Mouse (Mus musculus) T-helper 1 cell (primary cell): ENCODE data around the gene Apbb2.

ENCODE experiments used
- in situ Hi-C: fragments of 300-600 bp; cut with MboI, MseI; formaldehyde crosslinking; loops from one replicate; pipeline ENCODE4 v1.15.1; 2025; ENCODE audit warnings: high pct_unique_total_duplicates

Gene Apbb2

DNA sequence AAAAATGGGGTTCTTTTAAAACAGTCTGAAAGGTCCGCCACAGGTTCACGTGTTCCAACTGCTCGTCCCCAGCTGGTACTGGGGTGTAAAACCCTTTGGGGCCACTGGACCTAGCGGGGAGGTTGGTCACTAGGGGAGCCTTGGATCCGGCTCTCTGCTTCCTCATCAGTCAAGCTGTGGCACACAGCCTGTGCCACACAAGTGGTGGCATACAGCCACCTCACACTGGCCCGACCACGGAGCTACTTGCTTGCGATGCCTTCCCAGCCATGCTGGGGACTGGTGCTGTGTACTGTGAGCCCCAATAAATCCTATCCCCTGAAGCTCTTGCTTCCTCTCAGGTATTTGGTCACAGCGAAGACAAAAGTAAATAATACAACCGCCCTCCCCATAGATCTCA is 142.3 kb downstream of the Apbb2 start:
- in situ Hi-C loops: no loop called here

DNA sequence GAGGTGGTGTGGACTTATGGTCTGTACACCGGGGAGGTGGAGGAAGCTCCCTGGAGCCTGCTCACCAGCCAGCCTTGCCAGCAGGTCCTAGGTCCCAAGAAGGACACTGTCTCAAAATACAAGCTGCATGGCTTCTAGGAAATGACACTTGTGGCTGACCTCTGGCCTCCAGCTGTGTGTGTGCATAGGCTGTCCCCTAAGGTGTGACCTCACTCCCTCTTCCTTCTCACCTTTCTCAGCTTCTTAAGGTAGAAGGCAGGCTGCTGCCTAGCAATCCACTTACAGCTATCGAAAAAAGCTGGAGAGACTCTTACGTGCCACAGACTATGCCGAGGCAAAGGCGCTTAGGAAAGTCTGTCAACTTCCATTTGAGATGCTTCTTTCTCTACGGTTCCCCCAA is 142.8 kb downstream of the Apbb2 start:
- in situ Hi-C loops: no loop called here

DNA sequence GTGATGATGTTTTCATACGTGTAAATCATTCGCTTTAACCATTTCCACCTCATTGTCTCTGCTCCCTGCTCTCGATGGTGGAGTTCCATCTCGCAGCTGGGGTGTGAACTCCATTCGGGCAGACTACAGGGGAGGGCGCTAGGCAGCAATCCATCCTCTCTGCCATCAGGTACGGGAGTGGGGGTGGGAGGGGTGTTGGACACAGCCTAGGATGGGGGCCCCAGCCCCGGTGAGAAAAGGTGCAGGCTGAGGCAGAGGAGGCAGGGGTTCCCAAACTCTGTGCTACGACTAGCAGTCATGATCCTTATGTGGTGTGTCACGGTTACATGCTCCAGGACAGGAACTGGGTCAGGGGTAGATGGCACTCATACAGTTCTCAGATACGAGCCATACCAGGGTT is 144.4 kb downstream of the Apbb2 start:
- in situ Hi-C loops: no loop called here

DNA sequence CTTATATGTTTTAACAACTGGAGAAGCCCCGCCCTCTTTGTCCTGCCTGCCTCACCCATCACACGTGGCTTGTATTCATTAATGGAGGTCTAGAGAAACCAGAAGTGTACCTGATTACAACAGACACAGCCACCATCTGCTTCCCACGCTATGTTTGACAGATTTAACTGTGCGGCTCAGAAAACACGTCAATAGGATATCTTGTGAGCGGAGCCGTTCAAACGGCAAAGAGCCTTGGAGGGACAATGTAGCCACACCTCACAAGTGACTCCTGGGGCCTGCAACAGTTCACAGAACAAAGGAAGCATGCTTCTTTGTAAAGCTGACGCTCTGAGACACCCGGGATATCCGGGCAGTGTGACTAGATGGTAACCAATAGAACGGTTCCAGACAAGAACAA is 145.0 kb downstream of the Apbb2 start:
- in situ Hi-C loops: no loop called here

DNA sequence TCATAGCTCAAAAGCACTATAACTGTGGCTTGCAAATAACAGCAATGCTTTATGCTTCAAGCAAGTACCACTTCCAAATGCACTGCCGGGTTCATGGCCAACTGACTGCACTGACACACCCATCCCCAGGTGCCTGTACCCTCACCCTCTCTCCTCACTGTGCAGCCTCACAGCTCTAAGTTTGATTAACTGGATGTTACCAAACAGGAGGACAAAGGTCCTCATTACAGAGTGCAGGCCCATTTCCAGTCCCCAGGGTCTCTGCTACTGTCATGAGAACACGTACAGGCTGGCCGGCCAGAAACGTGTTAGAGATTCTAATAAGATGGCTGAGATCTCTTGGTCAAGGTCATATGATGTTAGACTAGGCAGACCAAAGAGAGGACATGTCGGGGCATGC is 147.7 kb downstream of the Apbb2 start:
- in situ Hi-C loops: no loop called here

DNA sequence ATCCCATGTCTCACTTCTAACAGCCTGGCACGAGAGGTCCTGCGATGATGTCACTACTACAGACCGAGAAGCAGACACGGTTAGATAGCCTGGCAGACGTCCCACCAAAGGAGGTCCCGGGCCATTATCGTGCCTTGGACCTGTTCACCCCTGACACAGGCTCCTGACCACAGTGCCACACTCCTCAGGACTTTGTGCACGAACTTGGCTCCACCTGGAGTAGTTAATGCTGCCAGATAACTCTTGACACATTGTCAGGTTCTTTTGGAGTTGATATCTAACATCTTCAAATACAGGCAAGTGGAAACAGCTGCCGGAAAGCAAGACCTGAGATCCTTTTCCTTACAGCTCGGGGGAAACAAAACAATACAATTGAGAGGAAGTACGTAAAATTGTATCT is 148.9 kb downstream of the Apbb2 start:
- in situ Hi-C loops: no loop called here

DNA sequence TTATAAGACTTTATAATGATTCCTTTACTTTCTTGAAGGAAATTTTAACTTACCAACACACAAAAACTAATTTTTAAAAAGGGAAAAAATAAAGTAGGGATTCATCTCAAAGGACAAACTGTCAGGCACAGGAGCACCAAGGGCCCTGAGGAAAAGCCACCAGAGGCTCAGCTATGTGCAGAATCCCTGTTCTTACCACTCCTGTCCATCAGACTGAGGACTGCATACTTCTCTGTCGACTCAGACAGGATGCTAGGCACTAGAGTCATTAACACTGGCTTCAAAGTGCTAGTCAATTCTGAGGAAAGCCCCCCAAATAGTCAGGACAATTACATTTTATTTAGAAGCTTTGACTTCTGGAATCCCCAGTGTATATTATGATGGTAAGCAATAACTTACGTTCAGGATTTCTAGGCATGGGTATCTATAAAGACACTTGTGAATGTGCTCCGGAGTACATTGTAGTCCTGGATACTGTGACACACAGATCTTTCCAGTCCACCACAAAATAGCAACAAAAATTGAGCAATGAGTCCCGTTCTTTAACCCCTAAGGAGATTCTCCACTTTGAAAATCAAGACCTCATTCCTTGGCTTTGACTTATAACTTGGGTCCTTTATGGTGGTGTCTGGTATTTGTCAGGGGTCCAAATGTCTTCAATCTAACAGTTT is 150.1 kb downstream of the Apbb2 start:
- in situ Hi-C loops: no loop called here

DNA sequence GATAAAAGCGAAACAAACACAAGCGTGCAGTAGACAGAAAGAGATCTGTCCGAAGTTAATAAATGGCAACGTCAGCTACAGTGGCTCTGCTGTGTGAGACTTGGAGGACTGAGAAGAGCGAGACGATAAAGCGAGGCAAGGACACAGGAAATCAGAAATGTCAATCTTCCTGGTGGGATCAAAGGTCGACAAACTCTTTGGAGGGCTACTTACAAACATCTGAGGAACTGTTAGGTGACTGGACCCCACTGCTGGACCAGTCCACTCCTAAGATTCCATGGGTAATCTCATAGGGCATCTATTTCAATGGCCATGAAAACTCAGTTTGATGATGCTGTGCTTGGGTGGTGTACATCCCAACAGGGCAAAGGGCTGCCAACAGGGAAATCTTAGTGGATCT is 155.9 kb downstream of the Apbb2 start:
- in situ Hi-C loops: no loop called here

DNA sequence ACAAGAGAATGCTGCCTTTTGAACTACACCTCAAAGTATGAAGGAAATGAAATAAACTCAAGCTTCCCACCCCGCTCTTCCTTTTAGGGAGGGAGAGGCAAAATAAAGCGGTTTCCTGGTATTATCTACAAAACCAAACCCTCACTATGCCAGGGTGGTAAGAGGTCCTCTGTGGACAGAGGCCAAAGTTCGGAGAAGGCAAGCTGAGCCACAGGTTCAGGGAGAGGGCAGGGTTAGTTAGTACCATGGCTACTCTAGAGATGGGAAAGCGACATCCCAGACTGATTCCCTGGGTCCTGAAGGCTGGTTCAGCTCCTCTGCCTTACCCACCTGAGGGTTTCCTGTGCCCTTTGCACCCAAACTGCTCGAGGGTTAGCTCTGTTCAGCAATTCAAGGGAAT is 159.7 kb downstream of the Apbb2 start:
- in situ Hi-C loops: no loop called here

DNA sequence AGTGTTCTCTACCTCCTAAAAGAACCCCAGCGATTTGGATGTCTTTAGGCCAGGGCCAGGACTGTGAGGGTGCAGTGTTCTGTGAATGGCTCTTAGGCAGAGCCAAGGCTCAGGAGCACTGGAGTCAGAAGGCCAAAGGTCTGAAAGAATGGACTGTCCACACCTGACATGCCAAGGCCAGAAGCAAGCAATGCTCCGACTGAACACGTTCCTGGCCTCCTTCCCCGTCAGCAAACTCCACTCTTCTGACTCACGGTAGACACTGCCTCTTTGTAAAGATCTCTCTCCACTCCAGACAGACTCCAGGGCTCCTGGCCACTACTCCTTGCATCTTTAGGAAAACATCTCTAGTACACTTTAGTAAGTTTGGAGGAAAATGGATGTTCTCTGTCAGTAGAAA is 163.3 kb downstream of the Apbb2 start:
- in situ Hi-C loops: no loop called here

DNA sequence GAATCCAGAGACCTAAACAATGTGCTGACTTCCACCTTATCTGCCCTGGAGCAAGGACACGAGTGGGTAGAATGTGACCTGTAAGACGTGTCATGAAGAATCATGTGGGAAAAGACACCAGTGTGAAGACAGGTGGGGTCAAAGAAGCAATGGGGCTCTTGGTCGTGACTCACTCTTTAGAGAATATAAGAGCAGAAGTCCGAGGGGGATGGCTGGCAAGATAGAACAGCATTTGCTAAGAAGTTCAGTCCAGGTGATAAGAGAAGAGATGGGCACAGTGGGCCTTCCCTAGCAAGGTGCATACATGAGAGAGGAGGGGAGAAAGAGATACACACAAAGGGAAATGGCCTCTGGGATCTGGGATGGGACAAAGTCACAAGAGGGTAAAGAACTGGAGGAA is 163.8 kb downstream of the Apbb2 start:
- in situ Hi-C loops: no loop called here

DNA sequence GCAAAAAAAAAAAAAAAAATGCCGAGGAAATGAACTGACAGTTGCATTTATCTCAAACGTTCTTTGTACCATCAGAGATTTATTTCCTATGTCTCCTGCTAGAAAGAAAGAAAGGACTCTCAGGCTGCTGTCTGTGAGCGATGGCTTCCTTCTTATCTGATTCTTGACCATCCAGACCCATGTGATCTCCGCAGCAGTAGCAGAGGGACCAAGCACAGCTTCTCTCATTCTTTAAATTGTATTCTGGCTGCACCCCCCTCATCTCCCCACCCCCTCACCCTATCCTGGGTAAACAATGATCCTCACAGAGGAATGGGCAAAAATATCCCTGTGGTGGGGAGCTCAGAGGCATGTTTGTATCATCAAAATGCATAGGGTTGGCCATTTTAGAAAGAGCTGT is 165.5 kb downstream of the Apbb2 start:
- in situ Hi-C loops: no loop called here

DNA sequence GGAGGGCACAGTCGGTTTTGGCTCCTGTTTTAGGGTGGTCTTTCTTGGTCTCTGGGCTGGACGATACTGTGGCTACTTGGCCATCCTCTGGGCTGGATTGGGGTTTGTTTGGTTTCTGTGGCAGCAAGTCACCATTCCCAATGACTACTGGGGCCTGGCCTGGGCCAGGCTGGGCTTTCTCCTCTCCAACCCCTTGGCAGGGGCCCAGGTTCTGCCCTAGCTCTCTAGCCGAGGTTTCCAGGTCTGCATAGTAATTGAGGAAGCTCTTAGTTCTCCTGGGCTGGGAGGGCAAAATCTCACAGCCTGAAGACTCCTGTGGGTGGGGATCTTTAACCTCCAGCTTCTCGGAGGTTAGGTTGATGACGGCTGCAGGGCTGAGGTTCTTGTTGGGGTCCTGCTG is 167.0 kb downstream of the Apbb2 start:
- in situ Hi-C loops: no loop called here

DNA sequence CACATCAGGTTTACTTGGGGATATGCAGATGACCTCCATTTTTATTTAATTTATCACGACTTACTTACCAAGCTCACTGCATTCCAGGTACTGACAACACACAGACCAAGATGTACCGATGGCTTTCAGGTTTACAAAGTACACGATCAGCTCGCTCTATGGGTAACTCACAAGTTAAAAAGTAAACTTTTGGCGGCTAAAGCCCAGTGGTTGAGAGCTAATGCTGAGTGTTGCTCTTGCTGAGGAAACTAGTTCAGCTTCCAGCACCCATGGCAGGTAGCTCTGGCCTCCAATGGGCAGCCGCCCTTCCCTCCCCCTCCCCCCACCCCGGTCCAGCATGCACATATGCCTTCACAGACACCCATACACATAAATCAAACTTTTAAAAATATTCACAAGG is 173.1 kb downstream of the Apbb2 start:
- in situ Hi-C loops: no loop called here

DNA sequence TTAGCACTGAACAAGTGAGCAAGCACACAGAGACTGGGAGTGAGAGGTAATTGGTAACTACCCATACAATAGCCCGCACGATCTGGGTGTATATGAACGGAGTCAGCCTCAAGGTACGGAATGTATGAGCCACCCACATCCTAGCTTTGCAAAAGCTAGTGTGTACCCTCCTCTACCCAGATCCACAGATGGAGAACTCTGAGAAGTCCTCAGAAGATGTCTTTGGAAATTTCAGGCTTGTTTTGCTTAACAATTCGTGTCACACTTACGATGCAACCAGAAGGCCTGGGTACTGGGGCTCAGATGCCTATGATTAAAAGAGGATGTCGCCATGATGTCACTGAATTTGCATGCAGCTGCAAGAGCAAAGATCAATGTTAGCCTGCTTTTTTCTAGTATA is 176.3 kb downstream of the Apbb2 start:
- in situ Hi-C loops: no loop called here

DNA sequence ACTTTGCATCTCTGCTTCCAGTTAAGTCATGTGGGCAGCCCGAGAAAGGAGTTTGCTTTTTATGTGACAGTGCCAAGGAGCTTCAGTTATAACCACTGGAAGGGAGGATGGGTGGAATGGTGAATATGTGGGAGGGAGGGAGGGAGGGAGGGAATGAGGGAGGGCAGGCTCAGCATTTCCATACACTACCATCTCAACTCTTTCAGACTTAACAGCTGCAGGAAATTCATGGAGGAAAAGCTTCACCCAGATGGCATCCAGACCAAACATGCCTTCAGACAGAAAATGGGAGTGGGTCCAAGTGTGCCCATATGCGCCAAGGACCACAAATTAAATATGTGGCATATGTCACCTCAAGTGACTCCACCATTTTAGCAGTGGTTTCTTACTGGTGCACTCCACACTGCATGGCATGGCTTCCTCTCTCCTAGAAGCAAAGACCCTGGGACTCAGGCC is 181.8 kb downstream of the Apbb2 start:
- in situ Hi-C loops: no loop called here

DNA sequence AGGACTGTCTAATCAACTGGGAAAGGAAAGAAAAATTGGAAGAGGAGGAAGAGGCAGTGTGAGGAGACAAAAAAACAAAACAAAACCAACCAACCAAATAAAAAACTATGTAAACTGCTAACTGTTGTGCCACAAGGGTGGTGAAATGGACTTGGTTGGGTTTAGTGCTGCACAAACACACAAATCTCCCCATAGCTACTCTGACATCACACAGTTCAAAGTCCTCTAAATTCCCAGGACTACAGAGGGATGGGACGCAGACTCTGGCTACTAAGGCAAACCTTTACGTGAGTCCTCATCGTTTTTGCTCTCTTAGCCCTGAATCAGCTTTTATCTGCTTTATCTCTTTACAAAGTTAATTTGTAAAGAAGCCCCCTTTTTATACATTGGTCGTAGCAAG is 183.4 kb downstream of the Apbb2 start:
- in situ Hi-C loops: no loop called here

DNA sequence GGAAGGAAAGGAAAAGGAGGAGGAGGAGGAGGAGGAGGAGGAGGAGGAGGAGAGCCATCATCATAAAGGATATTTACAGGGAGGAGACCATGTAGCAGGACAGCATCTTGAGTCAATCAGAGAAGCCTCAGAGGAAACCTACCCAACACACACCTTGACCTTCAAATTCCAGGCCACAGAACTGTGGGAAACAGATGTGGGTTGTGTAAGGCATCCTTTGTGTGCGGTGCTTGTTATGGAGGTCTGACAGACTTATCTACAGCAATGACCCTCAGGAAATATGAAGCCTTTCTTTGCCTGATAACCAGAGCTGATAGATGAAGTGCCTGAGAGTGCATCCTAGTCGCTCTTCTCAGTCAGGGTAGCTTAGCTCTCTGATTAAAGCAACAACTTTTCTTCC is 189.5 kb downstream of the Apbb2 start:
- in situ Hi-C loops: loop anchor here (10.0 kb wide), 1 partner anchor 206 kb away; no protein-coding TSS in a partner anchor

DNA sequence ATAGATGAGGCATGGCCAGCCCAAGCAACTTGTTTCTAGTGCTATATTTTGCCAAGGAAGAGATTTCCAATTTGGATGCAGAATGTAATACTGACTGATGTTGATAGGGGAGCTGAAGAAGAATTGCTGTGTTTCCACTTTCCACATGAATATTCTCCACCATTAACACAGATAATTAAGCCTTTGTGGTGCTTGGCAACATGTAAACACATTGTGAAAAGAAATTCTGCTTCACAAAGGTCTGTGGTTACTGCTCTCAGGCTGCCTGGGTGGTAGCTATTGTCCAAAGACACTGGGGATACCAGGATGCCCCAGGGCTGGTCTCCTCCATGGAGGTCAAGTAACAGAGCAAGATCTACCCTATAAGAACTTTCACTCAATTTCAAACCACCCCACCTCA is 190.5 kb downstream of the Apbb2 start:
- in situ Hi-C loops: loop anchor here (10.0 kb wide), 1 partner anchor 207 kb away; no protein-coding TSS in a partner anchor

DNA sequence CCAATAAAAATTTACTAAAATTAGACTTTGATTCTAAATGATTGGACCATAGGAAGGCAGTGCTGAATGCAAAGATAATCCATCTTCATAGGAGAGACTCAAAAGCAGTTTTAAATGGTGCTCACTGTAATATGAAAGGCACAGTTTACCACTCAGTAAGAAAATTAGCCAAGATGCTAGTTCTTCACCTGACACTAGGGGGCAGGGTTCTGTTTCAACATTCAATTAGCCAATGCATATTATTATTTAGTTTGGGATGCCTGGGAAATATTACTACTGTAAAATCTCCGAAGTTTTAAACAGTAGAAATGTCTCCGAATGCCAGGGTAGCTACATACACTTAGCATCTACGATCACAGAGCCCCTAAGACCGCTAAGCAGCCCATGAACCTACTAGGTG is 194.7 kb downstream of the Apbb2 start:
- in situ Hi-C loops: loop anchor here (10.0 kb wide), 1 partner anchor 211 kb away; no protein-coding TSS in a partner anchor

DNA sequence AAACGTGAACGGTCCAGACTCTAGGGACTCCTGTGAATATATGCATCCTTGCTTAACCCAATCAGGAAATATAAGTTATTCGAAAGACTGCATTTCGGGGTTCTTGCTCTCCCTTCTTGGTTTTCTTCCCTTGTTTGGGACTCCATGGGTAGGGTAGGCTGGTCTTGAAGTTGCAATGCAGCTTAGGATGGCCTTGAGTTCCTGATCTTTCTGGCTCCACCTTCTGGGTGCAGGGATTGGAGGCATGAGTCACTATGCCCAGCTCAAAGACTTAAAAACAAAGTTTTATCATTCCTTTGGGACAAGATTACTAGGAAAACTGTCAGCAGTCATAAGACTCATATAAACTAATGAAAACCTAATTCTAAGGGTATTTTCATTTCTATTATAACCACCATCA is 195.1 kb downstream of the Apbb2 start:
- in situ Hi-C loops: loop anchor here (10.0 kb wide), 1 partner anchor 211 kb away; no protein-coding TSS in a partner anchor

DNA sequence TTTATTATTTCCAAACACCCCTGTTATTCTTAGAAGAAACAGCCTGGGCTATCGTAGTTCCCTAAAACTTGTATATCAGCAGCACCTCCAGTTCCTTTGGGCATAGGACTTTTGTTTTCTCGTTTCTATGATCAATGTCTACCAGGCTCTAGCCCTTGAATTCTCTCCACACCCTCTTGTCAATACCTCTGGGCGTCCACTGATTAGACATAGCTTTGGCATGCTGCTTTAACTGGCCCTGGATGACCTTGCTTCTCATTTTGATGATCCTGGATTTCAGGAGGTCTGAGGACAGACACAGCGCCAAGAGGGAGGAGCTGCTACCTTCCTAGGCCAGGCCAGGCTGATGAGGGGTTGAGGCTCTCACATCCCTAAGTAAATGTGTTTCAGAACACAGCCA is 196.6 kb downstream of the Apbb2 start:
- in situ Hi-C loops: loop anchor here (10.0 kb wide), 1 partner anchor 213 kb away; no protein-coding TSS in a partner anchor

DNA sequence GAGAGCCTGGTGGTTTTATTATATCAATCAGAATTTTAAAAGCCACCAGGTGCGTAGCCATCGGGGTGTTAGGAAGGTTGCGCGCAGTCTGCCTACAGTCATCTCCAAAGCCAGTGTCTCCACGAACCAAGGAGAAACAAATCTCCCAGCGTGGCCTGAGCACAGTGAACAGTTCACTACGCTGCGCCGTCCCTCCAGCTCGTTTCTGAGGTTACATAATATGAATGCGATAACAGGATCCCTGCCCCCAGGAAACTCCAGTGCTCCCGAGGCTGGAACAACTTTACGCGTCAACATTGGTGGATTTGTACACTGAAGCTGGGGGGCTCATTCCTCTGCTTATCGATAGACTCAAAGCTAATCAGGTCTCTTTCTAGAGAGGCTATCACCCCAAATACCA is 197.4 kb downstream of the Apbb2 start:
- in situ Hi-C loops: loop anchor here (10.0 kb wide), 1 partner anchor 214 kb away; no protein-coding TSS in a partner anchor

DNA sequence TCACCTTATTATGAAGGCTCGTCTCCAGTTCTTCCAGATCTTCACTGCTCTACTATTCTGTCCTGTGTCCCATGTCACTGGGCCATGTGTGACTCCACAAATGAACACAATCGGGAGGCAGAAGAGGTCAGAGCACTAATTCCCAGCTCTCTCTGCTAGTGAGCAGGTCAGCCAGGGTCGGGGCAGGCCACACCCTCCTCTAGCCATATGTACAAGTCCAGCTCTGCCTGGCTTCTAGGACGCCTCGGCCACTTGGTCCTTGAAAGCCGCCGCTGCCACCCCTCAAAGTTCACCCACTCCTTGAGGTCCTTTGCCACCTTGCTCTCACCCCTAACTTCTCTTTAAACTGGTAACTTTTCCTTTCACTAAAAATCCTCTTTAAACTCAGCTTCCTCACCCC is 198.6 kb downstream of the Apbb2 start:
- in situ Hi-C loops: loop anchor here (10.0 kb wide), 1 partner anchor 215 kb away; no protein-coding TSS in a partner anchor
